Mouse (Mus musculus) gastrocnemius, postnatal 25 days (tissue): ENCODE measurements around the gene Scgb3a1. TPM values are rescaled to one million over a fixed set of nuclear protein-coding genes. Genes with fewer than 3 reads are reported as not detected.
A peak's percentile ranks its signal among the peaks of the same experiment; 100 is the strongest.

ENCODE experiments used
- DNase-seq: peaks from one replicate; pipeline ENCODE4 v3.0.0; 2022
- total RNA-seq, 2 experiments: library from RNA; stranded (reverse); gene quantifications; 1 replicate in 1 of 2; 2 replicates in 1 of 2; pipeline ENCODE4 v1.2.3; 2021

The Scgb3a1 gene
- total RNA-seq, 2 experiments from 2014 or later: not detected

- DNase-seq: no peak
Observed at GRCm38 (mm10) chr11:49658791-49659469, 4.5 kb upstream of the Scgb3a1 start.

GRCm38 (mm10) chr11:49659470-49659799 lies 4.0 kb upstream of the Scgb3a1 start:
- DNase-seq: no peak

- DNase-seq: no peak
Observed at GRCm38 (mm10) chr11:49662292-49662780, 1.1 kb upstream of the Scgb3a1 start.

GRCm38 (mm10) chr11:49664262-49665140 lies 1.1 kb downstream of the Scgb3a1 start:
- no peak for DNase-seq

GRCm38 (mm10) chr11:49665462-49665861 lies 2.1 kb downstream of the Scgb3a1 start:
- DNase-seq: no peak

GRCm38 (mm10) chr11:49673433-49673832 lies 10.0 kb downstream of the Scgb3a1 start:
- no peak for DNase-seq

- peak; percentile 8 for DNase-seq
Observed at GRCm38 (mm10) chr11:49684237-49684973, 21.0 kb downstream of the Scgb3a1 start.

GRCm38 (mm10) chr11:49695013-49695412 lies 31.6 kb downstream of the Scgb3a1 start:
- DNase-seq: no peak

- no peak for DNase-seq
Observed at GRCm38 (mm10) chr11:49695695-49696094, 32.3 kb downstream of the Scgb3a1 start.

- DNase-seq: no peak
Observed at GRCm38 (mm10) chr11:49696472-49696871, 33.1 kb downstream of the Scgb3a1 start.

GRCm38 (mm10) chr11:49697779-49698178 lies 34.4 kb downstream of the Scgb3a1 start:
- DNase-seq: no peak

GRCm38 (mm10) chr11:49699079-49699478 lies 35.7 kb downstream of the Scgb3a1 start:
- DNase-seq: no peak

- DNase-seq: no peak
Observed at GRCm38 (mm10) chr11:49702014-49702413, 38.6 kb downstream of the Scgb3a1 start.

GRCm38 (mm10) chr11:49704804-49705203 lies 41.4 kb downstream of the Scgb3a1 start:
- no peak for DNase-seq

- no peak for DNase-seq
Observed at GRCm38 (mm10) chr11:49707834-49708233, 44.4 kb downstream of the Scgb3a1 start.

- DNase-seq: no peak
Observed at GRCm38 (mm10) chr11:49710664-49711063, 47.3 kb downstream of the Scgb3a1 start.

- peak; percentile 39 for DNase-seq
Observed at GRCm38 (mm10) chr11:49711981-49712554, 48.7 kb downstream of the Scgb3a1 start.

GRCm38 (mm10) chr11:49712555-49713335 lies 49.3 kb downstream of the Scgb3a1 start, which contains the start of gene Cnot6:
Gene Cnot6 (minus strand): TSS chr11:49712723.
- DNase-seq: peak; percentile 98

- peak; percentile 50 for DNase-seq
Observed at GRCm38 (mm10) chr11:49713336-49714334, 50.2 kb downstream of the Scgb3a1 start.
